23 mouse cellular contexts compared by ENCODE assay signal in genomic region chr9:113947216-113947615, GRCm38 (mm10).
"Had no signal": no experiment of that assay in that cellular context is flagged by ENCODE, and none has a peak within 500 bp of the region (broad histone marks: within the 10 kb centered on the region; RNA-seq: fewer than 3 reads in every experiment).

No protein-coding gene starts in this region.

- H3K9ac ChIP-seq: kidney, embryonic 15.5 days; limb, embryonic 13.5 days; liver, embryonic 14.5 days; midbrain, embryonic 13.5 days; neural tube, embryonic 13.5 days had no signal

- DNase-seq: kidney, adult 18-20 months; kidney, postnatal 25 days; layer of hippocampus, adult 9-11 months; liver; lung, adult 2 months; right cerebral cortex, postnatal 14 days; right cerebral cortex, postnatal 4 days; thymus, adult 2 months; thymus, postnatal 14 days; thymus, postnatal 4 days had no signal

- H3K27ac ChIP-seq: kidney, embryonic 15.5 days; layer of hippocampus, adult 2 months; limb, embryonic 10.5 days; limb, embryonic 13.5 days; liver, embryonic 14.5 days; midbrain, embryonic 10.5 days; midbrain, embryonic 13.5 days; neural tube, embryonic 13.5 days; stomach, postnatal 0 days had no signal

- ATAC-seq: intestine, embryonic 16.5 days; midbrain, embryonic 13.5 days; midbrain, embryonic 16.5 days had no signal

- H3K4me3 ChIP-seq: kidney, embryonic 15.5 days; layer of hippocampus, adult 2 months; limb, embryonic 10.5 days; limb, embryonic 13.5 days; megakaryocyte, embryonic 14.5 days; midbrain, embryonic 10.5 days; midbrain, embryonic 13.5 days; myocyte; neural tube, embryonic 13.5 days had no signal

- H3K27me3 ChIP-seq: kidney, embryonic 15.5 days; limb, embryonic 13.5 days; megakaryocyte, embryonic 14.5 days; midbrain, embryonic 13.5 days; neural tube, embryonic 13.5 days had no signal

- H3K4me2 ChIP-seq: kidney, embryonic 15.5 days; limb, embryonic 13.5 days; midbrain, embryonic 13.5 days; neural tube, embryonic 13.5 days had no signal

- H3K4me1 ChIP-seq: kidney, embryonic 15.5 days; limb, embryonic 10.5 days; limb, embryonic 13.5 days; midbrain, embryonic 10.5 days; midbrain, embryonic 13.5 days; neural tube, embryonic 13.5 days had no signal

- H3K9me3 ChIP-seq: kidney, embryonic 15.5 days; limb, embryonic 10.5 days; limb, embryonic 13.5 days; megakaryocyte, embryonic 14.5 days; midbrain, embryonic 10.5 days; midbrain, embryonic 13.5 days; neural tube, embryonic 13.5 days had no signal
